Mouse (Mus musculus) macrophage (primary cell): ENCODE measurements around the gene Ednrb. TPM values are rescaled to one million over a fixed set of nuclear protein-coding genes. Genes with fewer than 3 reads are reported as not detected.

Experiments
- H3K27ac ChIP-seq: fragments of 350-480 bp; formaldehyde crosslinking; 2 replicates; pipeline ENCODE4 v1.9.0; 2021
- H3K36me3 ChIP-seq: fragments of 350-480 bp; formaldehyde crosslinking; 2 replicates; pipeline ENCODE4 v1.9.0; 2021; ENCODE audit errors: inconsistent target
- H3K4me3 ChIP-seq: fragments of 350-480 bp; formaldehyde crosslinking; 2 replicates; pipeline ENCODE4 v1.9.0; 2021; ENCODE audit errors: inconsistent target
- H3K79me2 ChIP-seq: fragments of 350-480 bp; formaldehyde crosslinking; 2 replicates; pipeline ENCODE4 v1.9.0; 2021; ENCODE audit errors: inconsistent target
- WGBS: methylation state at CpG from one replicate; pipeline ENCODE4 v1.1.7; 2026; ENCODE audit warnings: inconsistent platforms; ENCODE audit not compliant: missing documents; 5-methylcytosine and 5-hydroxymethylcytosine counted together
- polyA plus RNA-seq: library from polyadenylated mRNA; stranded (reverse); fragments of 250-400 nt; gene quantifications from 3 replicates; pipeline ENCODE4 v1.2.4, GENCODE M21; 2018; ENCODE audit warnings: inconsistent platforms

Gene Ednrb
- polyA plus RNA-seq, 1 experiment from 2014 or later, result 36.9 TPM

DNA sequence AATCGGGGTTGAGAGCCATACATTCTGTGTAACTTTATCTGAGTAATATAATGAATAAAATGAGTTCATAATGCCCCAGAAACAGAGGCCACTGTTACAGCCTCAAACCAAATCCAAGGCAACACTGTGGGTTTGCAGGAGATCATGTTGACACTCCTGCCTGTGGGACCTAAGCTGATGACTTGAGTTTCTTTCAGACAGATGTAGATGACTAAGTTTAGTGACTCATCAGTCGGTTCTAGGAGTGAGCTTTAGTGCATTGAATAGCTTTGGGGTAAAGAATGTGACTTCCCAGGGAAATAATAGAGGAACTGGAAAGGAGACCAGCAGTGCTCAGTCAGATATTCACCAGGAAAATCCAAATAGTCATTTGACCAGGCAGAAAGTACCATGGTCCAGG is 3.8 kb downstream of the Ednrb start:
- 52% methylated on average over 2 of the region's 2 CpGs for whole genome bisulfite sequencing
- Histone ChIP-seq H3K79me2 (no peaks in the 10 kb centered on the region), H3K27ac (peak overlapping the region; percentile 34; the same call in 1 of the 2 replicates), H3K36me3 (no peaks in the 10 kb centered on the region), H3K4me3 (no peak overlapping the region)

DNA sequence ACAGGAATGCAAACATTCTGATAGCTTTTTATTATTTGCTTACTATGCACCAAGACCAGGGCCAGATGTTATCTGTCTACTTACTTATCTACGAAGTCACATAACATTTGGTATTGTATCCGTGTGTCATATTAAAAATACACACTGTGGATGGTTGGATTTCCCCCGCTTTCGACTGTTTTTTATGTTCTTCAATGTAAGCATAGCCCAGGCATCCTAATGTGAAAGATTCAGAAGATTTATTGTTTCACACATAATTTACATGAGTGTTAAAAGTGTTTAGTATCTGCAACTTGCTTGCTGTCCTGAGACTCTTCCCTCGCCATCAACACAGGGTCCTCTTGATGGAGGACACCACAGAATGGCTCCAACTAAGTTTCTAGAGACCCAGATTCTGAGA is 5.3 kb downstream of the Ednrb start:
- H3K79me2 ChIP-seq, result no peaks in the 10 kb centered on the region
- no peak overlapping the region for H3K4me3 ChIP-seq
- no peaks in the 10 kb centered on the region for H3K36me3 ChIP-seq
- H3K27ac ChIP-seq, result no peak overlapping the region
- 95% methylated on average over 4 of the region's 5 CpGs for WGBS

DNA sequence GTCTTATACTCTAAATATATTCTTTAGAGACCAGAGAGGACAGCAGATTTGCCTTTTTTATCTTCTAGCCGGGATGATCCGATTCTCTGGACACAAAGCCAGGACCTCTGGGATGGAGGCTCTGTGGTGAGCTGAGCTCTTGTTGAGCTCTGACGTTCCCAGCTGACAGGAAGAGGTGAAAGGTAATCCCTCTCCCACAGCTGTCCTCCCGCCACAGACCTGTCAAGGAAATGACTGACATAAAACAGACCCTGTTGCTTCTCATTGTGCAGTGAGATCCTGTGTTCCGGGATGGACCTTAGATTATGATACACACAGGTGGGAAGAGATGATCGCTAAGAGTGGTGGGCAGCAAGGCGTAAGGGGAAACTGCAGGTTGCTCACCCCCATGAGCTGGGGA is 9.6 kb downstream of the Ednrb start:
- no peak overlapping the region for H3K4me3 ChIP-seq
- WGBS, result 62% methylated on average over 7 of the region's 7 CpGs
- H3K36me3 ChIP-seq, result no peaks in the 10 kb centered on the region
- H3K27ac ChIP-seq, result no peak overlapping the region
- H3K79me2 ChIP-seq, result no peaks in the 10 kb centered on the region

DNA sequence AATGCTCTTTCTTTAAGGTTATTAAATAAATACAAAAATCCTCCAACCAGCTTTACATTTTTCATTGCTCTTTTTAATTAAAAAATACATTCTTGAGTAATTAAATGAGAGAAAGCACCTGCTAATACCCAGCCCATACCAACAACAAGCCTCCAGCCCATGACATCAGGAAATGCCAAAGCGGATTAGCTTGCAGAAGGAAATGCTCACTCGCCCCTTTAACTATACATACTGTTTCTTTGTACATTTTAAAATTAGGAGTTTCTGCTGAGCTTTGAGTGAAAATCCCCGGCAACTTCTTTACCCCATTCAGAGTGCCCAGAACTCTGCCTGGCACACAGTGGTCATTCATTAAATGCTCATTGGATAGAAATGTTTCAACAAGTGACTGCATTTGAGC is 10.1 kb downstream of the Ednrb start:
- Histone ChIP-seq H3K79me2 (no peaks in the 10 kb centered on the region), H3K27ac (no peak overlapping the region), H3K36me3 (no peaks in the 10 kb centered on the region), H3K4me3 (no peak overlapping the region)
- WGBS, result 91% methylated on average over 3 of the region's 3 CpGs

DNA sequence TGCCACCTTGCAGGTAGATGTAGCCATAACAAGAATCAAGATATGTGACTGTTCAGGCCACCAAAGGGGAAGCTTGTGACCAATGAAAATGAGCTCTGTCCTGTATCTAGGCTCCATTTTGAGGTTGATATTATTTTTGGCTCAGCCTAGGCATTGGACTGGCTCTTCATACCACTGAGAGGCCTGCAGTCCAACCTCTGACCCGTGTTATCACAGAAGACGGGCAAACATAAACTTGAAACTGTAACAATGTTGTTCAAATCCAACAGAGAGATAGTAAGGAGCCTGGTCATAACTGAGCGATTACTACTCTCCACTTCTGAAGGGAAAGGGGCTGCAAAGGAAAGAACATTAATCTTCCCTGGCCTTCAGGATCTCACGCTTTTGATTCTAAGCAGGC is 11.7 kb downstream of the Ednrb start:
- H3K36me3 ChIP-seq, result no peaks in the 10 kb centered on the region
- 97% methylated on average over 4 of the region's 4 CpGs for WGBS
- no peak overlapping the region for H3K4me3 ChIP-seq
- H3K79me2 ChIP-seq, result no peaks in the 10 kb centered on the region
- H3K27ac ChIP-seq, result no peak overlapping the region

DNA sequence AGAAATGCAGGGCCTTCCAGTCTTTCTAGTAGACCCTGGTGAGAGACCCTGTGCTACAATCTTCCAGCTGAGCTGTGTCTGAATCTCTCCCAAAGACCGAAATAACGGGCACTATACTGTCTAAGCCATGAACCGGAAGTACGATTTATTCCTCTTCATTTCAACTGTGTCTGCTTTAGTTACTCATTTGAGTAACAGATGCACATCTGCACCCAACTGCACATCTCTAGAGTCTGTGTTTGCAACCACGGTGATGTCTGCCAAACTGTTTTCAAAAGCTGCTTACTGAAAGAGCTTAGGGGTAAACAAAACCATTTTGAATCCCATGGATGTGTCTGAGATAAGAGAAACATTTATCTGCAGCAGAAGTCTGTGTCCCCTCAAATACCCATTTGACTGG is 13.2 kb downstream of the Ednrb start:
- H3K36me3 ChIP-seq, result no peaks in the 10 kb centered on the region
- H3K27ac ChIP-seq, result no peak overlapping the region
- H3K4me3 ChIP-seq, result no peak overlapping the region
- no peaks in the 10 kb centered on the region for H3K79me2 ChIP-seq
- 97% methylated on average over 5 of the region's 5 CpGs for WGBS

DNA sequence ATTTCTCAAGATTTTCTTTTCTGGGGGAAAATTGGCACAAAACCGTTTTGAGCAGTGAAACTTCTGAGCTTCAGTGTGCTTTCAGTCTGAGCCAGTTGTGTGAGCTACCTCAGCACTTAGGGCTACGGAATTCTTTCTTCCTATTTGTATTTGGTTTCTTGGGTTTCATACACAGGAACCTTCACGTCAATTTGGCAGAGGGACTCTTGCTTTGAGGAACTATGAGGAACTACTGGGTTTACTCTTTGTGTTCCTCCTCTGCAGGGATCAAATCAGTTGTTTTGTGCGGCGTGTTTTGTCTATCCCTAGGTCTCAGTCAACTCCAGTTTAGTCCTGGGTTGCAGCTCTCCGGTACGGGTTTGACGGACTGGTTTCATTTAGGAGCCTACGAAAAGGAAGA is 17.9 kb downstream of the Ednrb start:
- Histone ChIP-seq H3K4me3 (no peak overlapping the region), H3K36me3 (no peaks in the 10 kb centered on the region), H3K27ac (peak overlapping the region; percentile 16; the same call in 1 of the 2 replicates), H3K79me2 (no peaks in the 10 kb centered on the region)
- 32% methylated on average over 9 of the region's 9 CpGs for WGBS

DNA sequence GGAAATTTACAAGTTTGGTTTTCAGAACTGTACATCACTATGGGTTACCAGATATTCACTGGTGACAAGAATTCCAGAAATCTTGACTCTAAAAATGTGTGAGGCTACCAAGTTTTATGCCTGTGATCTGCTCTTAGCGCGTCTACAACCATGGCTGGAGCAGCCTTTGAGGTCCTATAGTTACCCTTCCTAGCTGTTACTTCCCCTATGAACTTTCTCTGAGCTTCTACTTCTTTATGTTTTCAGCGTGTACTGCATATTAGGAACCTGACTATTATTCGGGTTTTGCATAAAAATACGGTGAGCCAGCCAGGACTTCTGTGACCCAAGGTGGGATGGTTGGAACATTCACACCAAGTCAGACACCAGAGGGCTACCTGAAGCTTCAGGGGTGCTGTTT is 18.3 kb downstream of the Ednrb start:
- Histone ChIP-seq H3K79me2 (no peaks in the 10 kb centered on the region), H3K36me3 (no peaks in the 10 kb centered on the region), H3K4me3 (no peak overlapping the region), H3K27ac (peak overlapping the region; percentile 16; the same call in 1 of the 2 replicates)
- 58% methylated on average over 5 of the region's 5 CpGs for WGBS

DNA sequence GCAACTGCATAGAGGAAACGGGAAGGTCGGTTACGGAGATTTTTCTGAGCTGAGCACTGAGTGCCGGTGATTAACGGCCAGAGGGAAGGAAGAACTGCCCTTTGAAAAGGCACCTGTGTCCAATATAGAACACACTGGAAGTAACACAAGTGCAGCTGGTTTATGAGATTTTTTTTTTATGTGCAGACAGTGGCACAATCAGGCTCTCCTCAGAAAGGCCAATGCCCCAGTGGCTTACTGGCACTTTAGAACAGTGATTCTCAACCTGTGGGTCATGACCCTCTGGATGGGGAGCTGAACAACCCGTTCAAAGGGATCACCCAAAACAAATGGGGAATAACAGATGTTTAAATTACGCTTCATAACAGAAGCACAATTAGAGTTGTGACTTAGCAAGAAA is 20.7 kb downstream of the Ednrb start:
- H3K4me3 ChIP-seq, result no peak overlapping the region
- no peaks in the 10 kb centered on the region for H3K36me3 ChIP-seq
- WGBS, result 74% methylated on average over 7 of the region's 7 CpGs
- no peaks in the 10 kb centered on the region for H3K79me2 ChIP-seq
- no peak overlapping the region for H3K27ac ChIP-seq

DNA sequence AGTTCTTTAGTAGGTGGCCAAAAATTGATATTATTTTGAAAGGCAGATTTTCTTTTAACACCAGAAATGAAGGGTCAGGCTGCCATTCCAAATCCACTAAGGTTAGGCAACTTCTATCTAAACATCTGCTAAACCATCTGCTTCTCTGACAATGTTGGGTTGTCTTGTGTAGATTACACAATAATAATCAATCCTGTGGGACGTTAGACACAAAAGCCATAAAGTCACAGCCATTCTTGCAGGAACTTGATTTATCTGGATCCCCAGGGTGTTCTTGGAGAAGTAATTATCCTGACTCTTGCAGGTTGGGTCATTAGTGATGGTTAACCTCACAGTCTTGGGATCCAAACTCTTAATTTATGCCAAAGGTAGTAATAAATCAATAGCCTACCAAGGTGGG is 21.6 kb downstream of the Ednrb start:
- H3K27ac ChIP-seq, result no peak overlapping the region

DNA sequence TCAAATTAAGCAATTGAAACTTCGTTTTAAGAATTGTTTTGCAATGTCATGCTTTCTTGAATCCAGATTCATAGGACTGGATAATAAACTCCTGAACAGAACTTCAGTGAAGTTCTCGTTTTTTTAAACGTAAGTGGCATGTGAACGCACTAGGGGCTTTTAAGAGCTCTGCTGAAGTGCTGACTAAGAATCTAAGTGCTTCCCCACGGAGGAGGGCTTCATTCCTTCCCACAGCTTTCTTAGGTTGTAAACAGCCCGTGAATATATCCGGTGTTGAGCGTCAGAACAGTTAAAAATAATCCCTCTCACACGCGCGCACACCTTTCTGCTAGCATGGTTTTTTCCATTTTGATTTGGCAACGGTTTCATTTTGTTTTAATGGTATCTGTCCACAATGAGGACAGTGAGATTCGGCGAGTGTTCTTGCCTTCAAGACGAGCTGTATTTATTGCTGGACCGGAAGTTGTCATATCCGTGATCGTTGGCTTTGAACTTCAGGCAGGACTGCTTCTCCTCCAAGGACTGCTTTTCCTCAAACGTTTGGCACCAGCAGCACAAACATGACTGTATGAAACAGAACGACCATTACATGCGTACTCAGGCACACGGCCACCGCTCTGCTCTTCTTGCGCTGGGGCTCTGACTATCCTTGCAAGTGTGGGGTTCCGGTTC is 27.4 kb downstream of the Ednrb start:
- H3K79me2 ChIP-seq, result no peaks in the 10 kb centered on the region
- no peak overlapping the region for H3K27ac ChIP-seq
- H3K4me3 ChIP-seq, result no peak overlapping the region
- WGBS, result 42% methylated on average over 25 of the region's 25 CpGs
- no peaks in the 10 kb centered on the region for H3K36me3 ChIP-seq

More for the DNA sequence above, 21.6 kb downstream of the Ednrb start:
- Histone ChIP-seq H3K79me2 (no peaks in the 10 kb centered on the region), H3K36me3 (no peaks in the 10 kb centered on the region), H3K4me3 (no peak overlapping the region)
- WGBS, result 63% methylated on average over 1 of the region's 1 CpGs

DNA sequence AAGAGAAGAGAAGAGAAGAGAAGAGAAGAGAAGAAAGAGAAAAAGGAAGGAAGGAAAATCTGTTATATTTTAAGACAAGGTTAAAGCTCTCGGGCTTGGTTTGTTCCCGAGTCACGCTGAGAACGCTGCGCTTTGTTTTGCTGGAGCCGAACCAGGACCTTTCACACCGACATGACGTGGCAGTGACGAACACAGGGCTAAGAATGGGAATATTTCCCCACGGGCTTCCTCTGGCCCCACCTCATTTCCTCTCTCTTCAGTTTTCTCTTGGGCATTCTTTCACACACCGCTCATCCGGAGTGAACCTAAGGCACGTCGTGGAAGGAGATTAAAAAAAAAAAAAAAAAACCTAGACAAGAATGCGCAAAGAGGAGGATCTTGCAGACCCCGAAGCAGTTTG is 28.7 kb downstream of the Ednrb start:
- H3K79me2 ChIP-seq, result no peaks in the 10 kb centered on the region
- H3K4me3 ChIP-seq, result no peak overlapping the region
- H3K36me3 ChIP-seq, result no peaks in the 10 kb centered on the region
- no peak overlapping the region for H3K27ac ChIP-seq
- WGBS, result 22% methylated on average over 16 of the region's 16 CpGs

DNA sequence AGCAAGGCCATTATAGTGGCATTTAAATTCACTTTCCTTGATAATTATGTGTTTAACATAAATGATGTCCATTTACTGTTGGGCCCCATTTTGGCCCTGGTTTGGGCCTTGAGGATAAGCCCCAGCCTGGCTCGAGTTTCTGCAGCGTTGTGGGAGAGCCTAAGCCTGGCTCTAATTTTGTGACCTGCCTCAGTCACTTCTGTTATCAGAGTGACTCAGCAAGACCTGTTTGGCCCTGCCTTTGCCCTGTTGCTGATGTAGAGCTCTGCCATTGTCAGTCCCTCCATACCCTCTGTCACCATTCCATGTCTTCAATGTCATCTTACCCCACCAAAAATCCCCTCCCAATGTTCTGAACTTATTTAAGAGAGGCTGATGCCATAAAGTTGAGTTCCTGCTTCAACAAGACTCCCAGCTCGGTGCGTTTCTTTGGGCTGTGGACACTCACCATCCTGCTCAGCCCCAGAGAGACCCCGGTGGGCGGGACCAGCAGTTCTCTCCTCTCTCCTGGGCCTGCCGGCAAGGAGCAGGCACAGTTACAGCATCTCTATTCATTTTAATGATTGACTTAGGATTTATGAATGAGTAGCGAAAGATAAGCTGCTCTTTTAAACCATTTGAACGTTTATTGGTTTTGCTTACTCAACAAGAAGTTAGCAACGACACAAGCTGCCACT is 30.0 kb downstream of the Ednrb start:
- Histone ChIP-seq H3K4me3 (no peak overlapping the region), H3K27ac (no peak overlapping the region)
- 79% methylated on average over 10 of the region's 10 CpGs for WGBS

DNA sequence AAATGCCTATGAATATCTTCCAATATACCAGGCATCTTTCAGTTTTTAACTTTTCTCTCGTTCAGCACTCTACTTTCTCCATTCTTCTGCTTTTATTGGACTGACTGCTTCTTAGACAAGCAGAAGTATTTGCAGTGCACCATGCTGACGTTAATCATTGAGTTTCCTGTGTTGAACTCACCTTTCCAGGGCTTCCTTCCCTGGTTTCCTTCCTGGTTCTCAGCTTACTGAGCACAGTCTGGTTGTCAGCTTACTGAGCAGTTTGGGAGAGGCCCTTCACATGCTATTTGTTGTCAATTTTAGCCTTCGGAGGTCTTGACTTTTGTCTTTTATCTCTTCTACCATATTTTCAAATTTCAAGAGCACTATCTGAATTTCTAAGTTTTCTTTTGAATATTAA is 31.0 kb downstream of the Ednrb start:
- H3K4me3 ChIP-seq, result no peak overlapping the region
- WGBS, result 32% methylated on average over 3 of the region's 3 CpGs
- no peaks in the 10 kb centered on the region for H3K79me2 ChIP-seq
- no peak overlapping the region for H3K27ac ChIP-seq
- H3K36me3 ChIP-seq, result no peaks in the 10 kb centered on the region

More for the DNA sequence above, 30.0 kb downstream of the Ednrb start:
- Histone ChIP-seq H3K36me3 (no peaks in the 10 kb centered on the region), H3K79me2 (no peaks in the 10 kb centered on the region)

DNA sequence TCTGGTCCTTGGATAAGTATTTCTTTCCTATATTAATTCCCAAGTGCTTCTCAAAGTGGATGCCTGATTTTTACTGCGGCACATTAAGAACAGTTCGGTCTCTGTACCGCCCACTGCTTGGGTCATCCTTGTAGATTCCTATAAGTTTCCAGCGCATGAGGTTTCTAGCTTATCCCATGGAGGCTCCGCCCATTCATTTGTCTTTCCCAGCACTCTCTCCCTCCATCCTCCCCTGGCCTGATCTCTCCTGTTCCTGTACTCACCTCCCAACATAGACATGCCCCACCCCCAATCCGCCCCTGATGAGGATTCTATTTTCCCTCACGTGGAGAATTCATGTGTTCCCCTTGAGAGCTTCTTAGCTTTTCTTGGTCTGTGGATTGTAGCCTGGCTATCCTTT is 32.9 kb downstream of the Ednrb start:
- 98% methylated on average over 7 of the region's 7 CpGs for WGBS

More for the DNA sequence above, 32.9 kb downstream of the Ednrb start:
- H3K27ac ChIP-seq, result no peak overlapping the region
- no peak overlapping the region for H3K4me3 ChIP-seq
- H3K36me3 ChIP-seq, result no peaks in the 10 kb centered on the region
- H3K79me2 ChIP-seq, result no peaks in the 10 kb centered on the region
